Mouse (Mus musculus) macrophage (primary cell): Measurements from ENCODE around the gene Vmn2r115. TPM values are rescaled to one million over a fixed set of nuclear protein-coding genes. Genes with fewer than 3 reads are reported as not detected.
"Not testable (repeated sequence)": the region's sequence is repeated elsewhere in the genome, so short reads cannot be mapped to it uniquely, and the experiment has no call there.

Source experiments
- H3K27ac ChIP-seq: fragments of 350-480 bp; formaldehyde crosslinking; 2 replicates; pipeline ENCODE4 v1.9.0; 2021
- H3K36me3 ChIP-seq: fragments of 350-480 bp; formaldehyde crosslinking; 2 replicates; pipeline ENCODE4 v1.9.0; 2021; ENCODE audit errors: inconsistent target
- H3K4me3 ChIP-seq: fragments of 350-480 bp; formaldehyde crosslinking; 2 replicates; pipeline ENCODE4 v1.9.0; 2021; ENCODE audit errors: inconsistent target
- H3K79me2 ChIP-seq: fragments of 350-480 bp; formaldehyde crosslinking; 2 replicates; pipeline ENCODE4 v1.9.0; 2021; ENCODE audit errors: inconsistent target
- WGBS: methylation state at CpG from one replicate; pipeline ENCODE4 v1.1.7; 2026; ENCODE audit warnings: inconsistent platforms; ENCODE audit not compliant: missing documents; 5-methylcytosine and 5-hydroxymethylcytosine counted together
- polyA plus RNA-seq: library from polyadenylated mRNA; stranded (reverse); fragments of 250-400 nt; gene quantifications from 3 replicates; pipeline ENCODE4 v1.2.4, GENCODE M21; 2018; ENCODE audit warnings: inconsistent platforms
- total RNA-seq, 78 experiments: library from RNA; depleted of rRNA; stranded (reverse); fragments of 250-400 nt; gene quantifications; 1 replicate in 9 of 78; 2 replicates in 24 of 78; 3 replicates in 43 of 78; 4 replicates in 2 of 78; pipeline ENCODE4 v1.2.4; 2018; ENCODE audit warnings: inconsistent platforms in 56 of 78

The Vmn2r115 gene
- under 1 TPM in 1 of 26 experiments, not detected in 25; 0.03 TPM for total RNA-seq (2018; cell fraction: chromatin; rRNA removed)
- not detected for total RNA-seq (2018; cell fraction: cytosol; rRNA removed)
- total RNA-seq (2018; cell fraction: nucleus; rRNA removed): under 1 TPM in 1 of 26 experiments, not detected in 25; 0.04 TPM
- polyA plus RNA-seq: not detected in 3 replicates

- WGBS: 67% methylated on average over 1 of the region's 2 CpGs
- not testable (repeated sequence) for H3K27ac ChIP-seq
Observed at GRCm38 (mm10) chr17:23343441-23343840, at the start of gene Vmn2r115. Gene Vmn2r115, plus strand, starts transcription at chr17:23343741.

GRCm38 (mm10) chr17:23312437-23312836 lies 31.1 kb upstream of the Vmn2r115 start, which contains the start of gene Vmn2r114:
Gene Vmn2r114, minus strand, starts transcription at chr17:23312537.
- not testable (repeated sequence) for H3K36me3 ChIP-seq, H3K27ac ChIP-seq, H3K79me2 ChIP-seq, H3K4me3 ChIP-seq
- 74% methylated on average over 2 of the region's 2 CpGs for WGBS

More at GRCm38 (mm10) chr17:23343441-23343840, at the start of gene Vmn2r115:
- H3K4me3 ChIP-seq, H3K36me3 ChIP-seq, H3K79me2 ChIP-seq: not testable (repeated sequence)

GRCm38 (mm10) chr17:23330657-23331056 lies 12.9 kb upstream of the Vmn2r115 start:
- Histone ChIP-seq H3K36me3 (no peaks in the 10 kb centered on the region), H3K79me2 (no peaks in the 10 kb centered on the region), H3K4me3 (no peak overlapping the region), H3K27ac (no peak overlapping the region)
- WGBS: 79% methylated on average over 6 of the region's 6 CpGs

GRCm38 (mm10) chr17:23351644-23352043 lies 8.1 kb downstream of the Vmn2r115 start:
- Histone ChIP-seq H3K79me2 (no peaks in the 10 kb centered on the region), H3K4me3 (no peak overlapping the region), H3K27ac (no peak overlapping the region), H3K36me3 (no peaks in the 10 kb centered on the region)
- 83% methylated on average over 1 of the region's 1 CpGs for WGBS

- H3K36me3 ChIP-seq, H3K27ac ChIP-seq, H3K4me3 ChIP-seq, H3K79me2 ChIP-seq: not testable (repeated sequence)
Observed at GRCm38 (mm10) chr17:23384304-23384703, 40.8 kb downstream of the Vmn2r115 start, which contains the start of gene Vmn2r116. Gene Vmn2r116, plus strand, starts transcription at chr17:23384604.

Other genes with a start within 250 kb of the Vmn2r115 start
- gene Zfp40, start 150.5 kb upstream of the Vmn2r115 start, polyA plus RNA-seq: 3.4 to 7.4 TPM (median 5.6 TPM) in 3 replicates
- not detected in 3 replicates for gene Vmn2r114, start 31.2 kb upstream of the Vmn2r115 start, polyA plus RNA-seq
- gene Vmn2r116, start 40.9 kb downstream of the Vmn2r115 start, polyA plus RNA-seq: not detected in 3 replicates
- not detected in 3 replicates for gene Vmn2r117, start 136.0 kb downstream of the Vmn2r115 start, polyA plus RNA-seq
- 1.9 to 4.8 TPM (median 3.4 TPM) in 3 replicates for gene Zfp213, start 220.5 kb downstream of the Vmn2r115 start, polyA plus RNA-seq